Mouse (Mus musculus) stomach, postnatal 0 days (tissue): ENCODE measurements around the gene Sema3a.

ENCODE experiments used
- CTCF ChIP-seq: IDR thresholded peaks from 2 replicates; pipeline ENCODE4 v1.5.1; 2016; ENCODE audit warnings: antibody characterized with exemption, low read depth, mild to moderate bottlenecking, moderate library complexity
- EP300 ChIP-seq: optimal IDR thresholded peaks from 2 replicates; pipeline ENCODE3; 2016; ENCODE audit warnings: antibody characterized with exemption

DNA sequence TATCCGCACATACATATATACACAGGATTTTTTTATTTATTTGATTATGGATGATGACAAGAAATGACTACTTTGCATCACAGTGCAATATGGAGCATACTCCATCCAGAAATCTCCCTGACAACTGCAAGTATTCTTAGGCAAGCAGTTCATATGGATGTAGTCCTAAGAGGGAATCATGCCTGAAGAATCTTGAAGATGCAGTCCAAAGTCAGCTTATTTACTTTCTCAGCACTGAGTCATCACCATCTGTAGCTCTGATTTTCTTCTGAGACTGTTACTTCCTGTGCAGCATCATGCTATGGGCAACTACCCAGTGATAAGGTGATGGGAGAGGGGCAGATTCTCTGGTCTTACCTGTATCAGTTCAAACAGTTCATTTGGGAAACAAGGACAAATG lies 229.7 kb downstream of the Sema3a start:
- TF ChIP-seq EP300 = no peak
- TF ChIP-seq CTCF = no peak
